Mouse (Mus musculus): ENCODE measurements around the gene Cend1. TPM values are rescaled to one million over a fixed set of nuclear protein-coding genes. Genes with fewer than 3 reads are reported as not detected.
A peak's percentile ranks its signal among the peaks of the same experiment; 100 is the strongest.

The Cend1 gene
- polyA plus RNA-seq, 1 experiment from 2014 or later = 7.4 TPM

DNA sequence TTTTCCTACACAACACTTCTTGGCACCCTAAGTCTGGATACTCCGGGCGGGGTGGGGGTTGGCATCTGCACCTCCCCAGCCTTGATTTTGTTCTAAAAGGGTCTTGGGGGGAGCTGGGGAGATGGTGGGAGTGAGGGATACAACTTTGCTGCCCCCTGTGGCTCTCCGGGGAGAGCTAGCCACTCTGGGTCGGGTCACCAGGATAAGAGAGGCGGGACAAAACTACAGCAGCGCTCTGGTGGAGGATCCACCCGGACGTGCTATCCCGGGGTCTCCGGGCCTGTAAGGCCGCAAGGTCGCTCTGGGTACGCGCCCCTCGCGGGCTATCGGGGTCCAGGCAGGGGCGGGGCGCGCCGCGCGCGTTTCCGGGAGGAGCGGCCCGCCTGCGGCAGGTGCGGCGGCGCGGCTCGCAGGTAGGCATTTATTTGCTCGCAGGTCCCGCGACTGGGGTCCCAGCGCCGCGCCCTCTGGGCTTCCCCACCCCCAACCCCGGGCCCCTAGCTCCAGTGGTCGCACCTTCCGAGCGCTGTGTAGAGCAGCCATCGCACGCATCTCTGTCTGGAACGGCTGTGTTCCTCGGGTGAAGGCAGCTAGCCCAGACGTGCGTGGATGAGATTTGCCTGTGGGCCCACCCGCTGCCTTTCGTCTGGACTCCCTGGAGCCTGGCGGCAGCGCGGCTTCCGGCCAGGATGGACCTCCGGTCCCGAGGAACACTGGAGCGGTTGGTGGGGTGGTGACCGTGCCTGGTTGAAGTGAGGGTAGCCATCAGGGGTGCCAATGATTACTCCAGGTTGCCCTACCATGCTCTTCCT, 32.4 kb upstream of the Cend1 start:
- Histone ChIP-seq H3K36me3 (ENCODE audit: control insufficient read depth, insufficient read depth, low read length) (peaks cover 7% of the 10 kb centered on the region), H3K4me2 (peak overlapping the region; percentile 98), H3K4me1 (ENCODE audit: control insufficient read depth, insufficient read depth, low read length) (peaks cover 36% of the 10 kb centered on the region), H3K9me3 (replicated peaks; ENCODE audit: control insufficient read depth, low read length) (no peaks in the 10 kb centered on the region), H3K9ac (ENCODE audit: low read depth, low read length) (peak overlapping the region; percentile 66), H3K27ac (ENCODE audit: low read depth, low read length) (peak overlapping the region; percentile 51), H3K27me3 (ENCODE audit: control insufficient read depth, insufficient read depth, low read length) (peaks cover 52% of the 10 kb centered on the region), H3K4me3 (ENCODE audit: low read depth, low read length) (peak overlapping the region; percentile 60)
- no peak for ATAC-seq (replicated peaks; ENCODE audit: insufficient number of reproducible peaks, low FRiP score, low TSS enrichment)
- WGBS (ENCODE audit: insufficient replicate concordance) = 3% methylated on average over 50 of the region's 59 CpGs

DNA sequence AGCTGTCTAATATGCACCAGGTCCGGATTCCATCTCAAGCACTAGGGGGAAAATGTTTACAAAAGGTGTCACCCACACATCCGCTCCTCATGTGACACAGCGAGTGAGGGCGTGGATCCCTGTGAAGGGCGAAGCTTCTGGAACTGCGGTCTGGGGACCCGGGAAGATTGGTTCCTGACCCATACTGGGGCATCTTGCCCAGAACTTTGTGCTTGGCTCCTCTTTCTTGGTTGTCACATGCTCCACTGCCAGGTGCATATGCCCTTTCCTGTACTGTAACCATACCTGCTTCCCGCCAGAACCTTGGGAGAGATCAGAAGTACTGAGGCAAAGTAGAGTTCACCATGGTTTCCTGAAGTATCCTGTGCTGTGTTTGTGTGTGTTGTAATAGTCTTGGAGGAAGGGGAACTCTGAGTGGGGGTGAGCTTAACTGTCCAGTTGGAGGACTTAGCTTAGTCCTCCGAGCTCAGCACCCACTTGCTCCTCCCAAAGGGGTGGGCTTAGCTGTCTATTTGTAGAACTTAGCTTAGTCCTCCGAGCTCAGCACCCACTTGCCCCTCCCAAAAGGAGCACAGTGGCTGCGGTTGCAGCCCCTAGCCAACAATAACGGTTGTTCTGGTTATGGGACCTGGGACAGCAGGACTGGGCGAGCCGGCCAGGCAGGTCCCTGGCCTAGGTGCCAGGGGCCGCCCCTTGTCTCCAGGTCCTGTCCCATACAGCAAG, 31.3 kb upstream of the Cend1 start, which contains the start of gene Cracr2b:
Gene Cracr2b (plus strand): TSS at position 704 of the 723 bp plus-strand sequence.
- peak within 1 kb of the TSS; percentile 98 for H3K4me2 ChIP-seq
- no peaks in the 10 kb centered on the region for H3K9me3 ChIP-seq (replicated peaks; ENCODE audit: control insufficient read depth, low read length)
- WGBS (ENCODE audit: insufficient replicate concordance) = 68% methylated on average over 15 of the region's 15 CpGs
- H3K36me3 ChIP-seq (ENCODE audit: control insufficient read depth, insufficient read depth, low read length) = peaks cover 7% of the 10 kb centered on the region
- peaks cover 50% of the 10 kb centered on the region for H3K27me3 ChIP-seq (ENCODE audit: control insufficient read depth, insufficient read depth, low read length)
- H3K27ac ChIP-seq (ENCODE audit: low read depth, low read length) = peak within 1 kb of the TSS; percentile 51
- ATAC-seq (replicated peaks; ENCODE audit: insufficient number of reproducible peaks, low FRiP score, low TSS enrichment) = no peak
- peak within 1 kb of the TSS; percentile 60 for H3K4me3 ChIP-seq (ENCODE audit: low read depth, low read length)
- H3K9ac ChIP-seq (ENCODE audit: low read depth, low read length) = peak within 1 kb of the TSS; percentile 66
- H3K4me1 ChIP-seq (ENCODE audit: control insufficient read depth, insufficient read depth, low read length) = peaks cover 39% of the 10 kb centered on the region

DNA sequence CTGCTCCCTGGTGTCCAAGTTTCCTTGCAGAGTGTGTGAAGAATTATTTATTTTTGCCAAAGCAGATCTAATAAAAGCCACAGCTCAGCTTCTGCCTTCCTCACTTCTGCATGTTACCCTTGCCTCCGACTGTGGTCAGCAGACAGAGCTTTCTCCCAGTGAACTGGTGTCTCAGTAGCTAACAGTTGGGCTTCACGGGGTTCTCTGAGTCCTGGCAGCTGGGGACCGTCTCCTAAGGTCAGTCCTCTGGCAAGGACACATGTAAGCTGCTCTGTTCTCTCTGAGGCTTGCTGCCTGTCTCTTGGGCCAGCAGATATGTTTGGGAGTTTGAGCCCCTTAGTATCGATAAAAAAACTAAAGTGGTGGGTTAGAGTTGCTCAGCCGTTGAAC, 30.7 kb upstream of the Cend1 start:
- H3K9ac ChIP-seq (ENCODE audit: low read depth, low read length) = 0 out of 2 replicates have a peak overlapping the region, but pooled peaks have one; percentile 10
- no peak overlapping the region for H3K27ac ChIP-seq (ENCODE audit: low read depth, low read length)
- H3K36me3 ChIP-seq (ENCODE audit: control insufficient read depth, insufficient read depth, low read length) = peaks cover 7% of the 10 kb centered on the region
- no peak for ATAC-seq (replicated peaks; ENCODE audit: insufficient number of reproducible peaks, low FRiP score, low TSS enrichment)
- H3K9me3 ChIP-seq (replicated peaks; ENCODE audit: control insufficient read depth, low read length) = no peaks in the 10 kb centered on the region
- H3K27me3 ChIP-seq (ENCODE audit: control insufficient read depth, insufficient read depth, low read length) = peaks cover 44% of the 10 kb centered on the region
- 68% methylated on average over 5 of the region's 5 CpGs for WGBS (ENCODE audit: insufficient replicate concordance)
- no peak overlapping the region for H3K4me3 ChIP-seq (ENCODE audit: low read depth, low read length)
- H3K4me2 ChIP-seq = no peak overlapping the region
- peaks cover 34% of the 10 kb centered on the region for H3K4me1 ChIP-seq (ENCODE audit: control insufficient read depth, insufficient read depth, low read length)

DNA sequence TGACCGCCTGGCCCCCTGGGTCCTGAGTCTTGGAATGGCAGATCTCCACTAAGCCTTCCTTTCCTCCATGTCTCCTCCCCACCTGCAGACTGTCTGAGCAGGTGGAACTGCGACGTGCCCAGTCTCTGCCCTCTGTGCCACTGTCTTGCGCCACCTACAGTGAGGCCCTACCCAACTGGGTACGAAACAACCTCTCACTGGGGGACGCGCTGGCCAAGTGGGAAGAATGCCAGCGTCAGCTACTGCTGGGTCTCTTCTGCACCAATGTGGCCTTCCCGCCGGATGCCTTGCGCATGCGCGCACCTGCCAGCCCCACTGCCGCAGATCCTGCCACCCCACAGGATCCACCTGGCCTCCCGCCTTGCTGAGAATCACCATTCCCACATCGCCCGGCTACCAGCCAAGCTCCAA, 30.0 kb upstream of the Cend1 start:
- H3K4me2 ChIP-seq = no peak overlapping the region
- H3K4me1 ChIP-seq (ENCODE audit: control insufficient read depth, insufficient read depth, low read length) = peaks cover 29% of the 10 kb centered on the region
- peaks cover 39% of the 10 kb centered on the region for H3K27me3 ChIP-seq (ENCODE audit: control insufficient read depth, insufficient read depth, low read length)
- H3K27ac ChIP-seq (ENCODE audit: low read depth, low read length) = no peak overlapping the region
- no peaks in the 10 kb centered on the region for H3K9me3 ChIP-seq (replicated peaks; ENCODE audit: control insufficient read depth, low read length)
- no peak overlapping the region for H3K4me3 ChIP-seq (ENCODE audit: low read depth, low read length)
- ATAC-seq (replicated peaks; ENCODE audit: insufficient number of reproducible peaks, low FRiP score, low TSS enrichment) = no peak
- no peak overlapping the region for H3K9ac ChIP-seq (ENCODE audit: low read depth, low read length)
- 87% methylated on average over 17 of the region's 17 CpGs for WGBS (ENCODE audit: insufficient replicate concordance)
- peaks cover 7% of the 10 kb centered on the region for H3K36me3 ChIP-seq (ENCODE audit: control insufficient read depth, insufficient read depth, low read length)

DNA sequence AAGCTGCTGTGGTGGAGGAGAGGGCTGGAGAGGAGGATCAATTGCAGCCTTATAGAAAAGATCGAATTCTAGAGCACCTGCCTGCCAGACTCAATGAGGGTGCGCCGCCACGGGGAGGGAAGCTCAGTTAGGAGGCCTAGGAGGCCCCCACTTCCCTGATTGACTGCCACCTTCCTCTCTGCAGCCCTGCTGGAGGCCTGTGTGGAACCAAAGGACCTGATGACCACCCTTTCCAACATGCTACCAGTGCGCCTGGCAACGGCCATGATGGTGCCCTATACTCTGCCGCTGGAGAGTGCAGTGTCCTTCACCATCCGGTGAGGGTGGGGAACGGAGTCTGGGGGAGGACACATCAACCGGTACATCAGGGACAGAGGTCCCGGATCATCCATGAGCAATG, 29.4 kb upstream of the Cend1 start:
- H3K9me3 ChIP-seq (replicated peaks; ENCODE audit: control insufficient read depth, low read length) = no peaks in the 10 kb centered on the region
- no peak overlapping the region for H3K27ac ChIP-seq (ENCODE audit: low read depth, low read length)
- no peak overlapping the region for H3K4me3 ChIP-seq (ENCODE audit: low read depth, low read length)
- H3K4me2 ChIP-seq = no peak overlapping the region
- peaks cover 32% of the 10 kb centered on the region for H3K4me1 ChIP-seq (ENCODE audit: control insufficient read depth, insufficient read depth, low read length)
- peaks cover 33% of the 10 kb centered on the region for H3K27me3 ChIP-seq (ENCODE audit: control insufficient read depth, insufficient read depth, low read length)
- no peak overlapping the region for H3K9ac ChIP-seq (ENCODE audit: low read depth, low read length)
- no peak for ATAC-seq (replicated peaks; ENCODE audit: insufficient number of reproducible peaks, low FRiP score, low TSS enrichment)
- H3K36me3 ChIP-seq (ENCODE audit: control insufficient read depth, insufficient read depth, low read length) = peaks cover 7% of the 10 kb centered on the region
- WGBS (ENCODE audit: insufficient replicate concordance) = 83% methylated on average over 11 of the region's 11 CpGs

DNA sequence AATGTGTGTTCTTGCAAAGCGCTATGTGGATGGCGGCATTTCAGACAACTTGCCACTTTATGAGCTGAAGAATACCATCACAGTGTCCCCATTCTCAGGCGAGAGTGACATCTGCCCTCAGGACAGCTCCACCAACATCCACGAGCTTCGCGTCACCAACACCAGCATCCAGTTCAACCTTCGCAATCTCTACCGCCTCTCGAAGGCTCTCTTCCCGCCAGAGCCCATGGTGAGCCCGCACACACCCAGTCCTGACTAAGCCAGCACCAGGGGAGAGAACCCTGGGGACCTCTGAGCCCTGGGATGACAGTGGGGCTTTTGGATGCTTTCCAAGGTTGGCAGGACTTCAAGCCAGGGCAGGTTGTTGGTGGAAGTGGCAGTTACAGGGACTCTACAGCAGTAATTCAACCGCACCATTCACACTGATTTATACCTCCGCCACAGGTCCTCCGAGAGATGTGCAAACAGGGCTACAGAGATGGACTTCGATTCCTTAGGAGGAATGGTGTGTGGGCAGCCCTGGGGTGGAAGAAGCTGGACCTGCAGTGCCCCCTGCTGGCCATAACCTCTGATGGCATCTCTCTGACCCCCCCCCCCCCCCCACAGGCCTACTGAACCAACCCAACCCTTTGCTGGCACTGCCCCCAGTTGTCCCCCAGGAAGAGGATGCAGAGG, 28.8 kb upstream of the Cend1 start:
- no peak overlapping the region for H3K4me3 ChIP-seq (ENCODE audit: low read depth, low read length)
- no peak overlapping the region for H3K4me2 ChIP-seq
- no peak overlapping the region for H3K9ac ChIP-seq (ENCODE audit: low read depth, low read length)
- H3K36me3 ChIP-seq (ENCODE audit: control insufficient read depth, insufficient read depth, low read length) = peaks cover 7% of the 10 kb centered on the region
- no peak overlapping the region for H3K27ac ChIP-seq (ENCODE audit: low read depth, low read length)
- H3K4me1 ChIP-seq (ENCODE audit: control insufficient read depth, insufficient read depth, low read length) = peaks cover 28% of the 10 kb centered on the region
- no peak for ATAC-seq (replicated peaks; ENCODE audit: insufficient number of reproducible peaks, low FRiP score, low TSS enrichment)
- WGBS (ENCODE audit: insufficient replicate concordance) = 75% methylated on average over 15 of the region's 15 CpGs
- H3K27me3 ChIP-seq (ENCODE audit: control insufficient read depth, insufficient read depth, low read length) = peaks cover 27% of the 10 kb centered on the region
- no peaks in the 10 kb centered on the region for H3K9me3 ChIP-seq (replicated peaks; ENCODE audit: control insufficient read depth, low read length)

DNA sequence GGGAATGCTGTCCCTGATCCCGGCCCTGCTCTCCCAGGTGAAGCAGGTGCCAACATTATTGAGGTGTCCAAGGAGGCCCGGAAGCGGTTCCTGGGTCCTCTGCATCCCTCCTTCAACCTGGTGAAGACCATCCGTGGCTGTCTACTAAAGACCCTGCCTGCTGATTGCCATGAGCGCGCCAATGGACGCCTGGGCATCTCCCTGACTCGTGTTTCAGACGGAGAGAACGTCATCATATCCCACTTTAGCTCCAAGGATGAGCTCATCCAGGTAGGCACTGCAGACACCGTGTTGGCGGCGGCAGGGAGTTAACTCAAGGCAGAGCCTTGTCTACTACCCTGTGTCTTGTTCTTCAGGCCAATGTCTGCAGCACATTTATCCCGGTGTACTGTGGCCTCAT, 27.9 kb upstream of the Cend1 start:
- Histone ChIP-seq H3K36me3 (ENCODE audit: control insufficient read depth, insufficient read depth, low read length) (peaks cover 7% of the 10 kb centered on the region), H3K9ac (ENCODE audit: low read depth, low read length) (no peak overlapping the region), H3K27ac (ENCODE audit: low read depth, low read length) (no peak overlapping the region), H3K4me3 (ENCODE audit: low read depth, low read length) (no peak overlapping the region), H3K27me3 (ENCODE audit: control insufficient read depth, insufficient read depth, low read length) (peaks cover 20% of the 10 kb centered on the region), H3K4me1 (ENCODE audit: control insufficient read depth, insufficient read depth, low read length) (peaks cover 25% of the 10 kb centered on the region; the same call in 1 of the 2 replicates), H3K4me2 (no peak overlapping the region), H3K9me3 (replicated peaks; ENCODE audit: control insufficient read depth, low read length) (no peaks in the 10 kb centered on the region)
- 89% methylated on average over 14 of the region's 14 CpGs for WGBS (ENCODE audit: insufficient replicate concordance)
- no peak for ATAC-seq (replicated peaks; ENCODE audit: insufficient number of reproducible peaks, low FRiP score, low TSS enrichment)

DNA sequence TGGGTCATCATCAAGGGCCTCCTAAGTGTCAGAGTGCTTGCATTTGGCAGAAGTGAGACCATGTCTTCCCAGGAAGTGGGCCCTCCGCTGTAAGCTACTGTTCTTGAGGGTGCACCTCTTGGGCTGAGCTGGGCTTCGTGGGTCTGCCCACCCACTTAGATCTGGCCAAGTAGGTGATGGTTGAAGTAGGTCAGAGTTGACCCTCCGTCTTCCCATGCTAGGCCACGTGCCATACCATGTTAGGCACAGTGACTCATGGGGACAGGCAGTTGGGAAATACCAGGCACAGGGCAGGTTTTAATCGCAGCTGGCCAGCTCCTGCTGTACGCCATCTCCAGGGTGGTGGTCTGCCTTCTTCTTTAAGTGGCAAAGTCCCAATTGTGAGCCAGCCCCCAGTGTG, 27.4 kb upstream of the Cend1 start:
- H3K27me3 ChIP-seq (ENCODE audit: control insufficient read depth, insufficient read depth, low read length) = peaks cover 15% of the 10 kb centered on the region
- H3K9ac ChIP-seq (ENCODE audit: low read depth, low read length) = no peak overlapping the region
- peaks cover 24% of the 10 kb centered on the region; the same call in 1 of the 2 replicates for H3K4me1 ChIP-seq (ENCODE audit: control insufficient read depth, insufficient read depth, low read length)
- H3K4me2 ChIP-seq = peak overlapping the region; percentile 84; the same call in 1 of the 2 replicates
- peaks cover 11% of the 10 kb centered on the region for H3K36me3 ChIP-seq (ENCODE audit: control insufficient read depth, insufficient read depth, low read length)
- H3K27ac ChIP-seq (ENCODE audit: low read depth, low read length) = no peak overlapping the region
- H3K9me3 ChIP-seq (replicated peaks; ENCODE audit: control insufficient read depth, low read length) = no peaks in the 10 kb centered on the region
- 84% methylated on average over 6 of the region's 6 CpGs for WGBS (ENCODE audit: insufficient replicate concordance)
- 0 out of 2 replicates have a peak overlapping the region, but pooled peaks have one; percentile 58 for H3K4me3 ChIP-seq (ENCODE audit: low read depth, low read length)
- ATAC-seq (replicated peaks; ENCODE audit: insufficient number of reproducible peaks, low FRiP score, low TSS enrichment) = no peak
